Mouse (Mus musculus) megakaryocyte, embryonic 14.5 days (primary cell): Measurements from ENCODE around the gene Mthfd1l. TPM values are rescaled to one million over a fixed set of nuclear protein-coding genes. Genes with fewer than 3 reads are reported as not detected.
"Not testable (repeated sequence)": the region's sequence is repeated elsewhere in the genome, so short reads cannot be mapped to it uniquely, and the experiment has no call there.

ENCODE experiments used
- H3K27me3 ChIP-seq: replicated peaks from 2 replicates; pipeline ENCODE3; 2012; ENCODE audit warnings: inconsistent platforms
- H3K36me3 ChIP-seq: replicated peaks from 2 replicates; pipeline ENCODE3; 2012; ENCODE audit warnings: low read length, inconsistent platforms, mixed read lengths
- H3K4me1 ChIP-seq: 2 replicates; pipeline ENCODE4 v1.6.1; 2012; ENCODE audit warnings: inconsistent platforms
- H3K4me3 ChIP-seq: replicated peaks from 2 replicates; pipeline ENCODE3; 2012; ENCODE audit warnings: moderate library complexity, mild to moderate bottlenecking, inconsistent platforms
- H3K9me3 ChIP-seq: 2 replicates; pipeline ENCODE4 v1.6.1; 2012; ENCODE audit warnings: inconsistent platforms
- FLI1 ChIP-seq: IDR thresholded peaks from 2 replicates; pipeline ENCODE4 v1.6.1; 2012; ENCODE audit warnings: low read length, inconsistent platforms, mixed read lengths
- GATA1 ChIP-seq: IDR thresholded peaks from 3 replicates; pipeline ENCODE4 v1.6.1; 2012; ENCODE audit warnings: mixed read lengths, low read length, inconsistent platforms, borderline replicate concordance
- polyA plus RNA-seq: library from polyadenylated mRNA; stranded (reverse); fragments of >175 nt; gene quantifications from 2 replicates; pipeline ENCODE4 v1.2.3, GENCODE M21; 2012; ENCODE audit warnings: low replicate concordance; ENCODE audit not compliant: insufficient read depth

The Mthfd1l gene
- polyA plus RNA-seq, 1 experiment, result 11.9 TPM

DNA sequence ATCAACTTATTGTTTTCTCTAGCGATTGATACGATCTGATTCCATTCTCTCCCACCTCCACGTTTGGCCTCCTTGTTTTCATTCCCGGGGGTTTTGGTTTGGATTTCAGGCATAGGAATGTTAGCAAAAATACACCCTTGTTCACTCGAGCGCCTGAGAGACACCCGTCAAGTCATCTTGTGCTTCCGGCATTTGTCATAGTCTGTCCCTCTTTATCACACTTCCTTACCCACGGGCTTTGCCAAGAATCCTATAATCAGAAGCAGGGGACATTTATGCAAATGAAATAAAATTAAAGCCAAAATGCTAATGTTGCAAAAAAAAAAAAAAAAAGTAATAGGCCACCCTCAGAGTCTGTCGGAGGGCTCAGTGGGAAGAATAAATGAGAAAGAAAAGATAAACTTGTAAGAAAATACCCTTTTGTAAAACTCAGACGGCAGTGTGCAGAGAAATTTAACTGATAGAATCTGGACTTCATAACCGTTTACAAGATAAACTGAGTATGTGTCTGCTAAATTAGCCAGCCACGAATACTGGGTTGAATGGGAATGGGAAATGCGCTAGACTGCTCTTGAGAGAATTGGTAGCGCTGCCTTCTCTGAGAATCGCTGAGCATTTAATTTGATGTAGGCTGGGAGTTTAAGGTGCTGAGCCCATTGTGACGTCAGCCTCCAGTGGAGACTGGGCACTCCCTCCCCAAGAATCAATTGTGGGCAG is 139.9 kb downstream of the Mthfd1l start:
- no peak overlapping the region for H3K4me3 ChIP-seq
- H3K27me3 ChIP-seq, result no peaks in the 10 kb centered on the region
- peaks cover 76% of the 10 kb centered on the region for H3K36me3 ChIP-seq
- peaks cover 62% of the 10 kb centered on the region for H3K4me1 ChIP-seq
- TF ChIP-seq GATA1 (no peak), FLI1 (no peak)
- H3K9me3 ChIP-seq, result no peaks in the 10 kb centered on the region

GRCm38 (mm10) chr10:4113328-4113658 is 140.4 kb downstream of the Mthfd1l start:
- H3K9me3 ChIP-seq, result no peaks in the 10 kb centered on the region
- TF ChIP-seq FLI1, result no peak
- TF ChIP-seq GATA1, result no peak
- peaks cover 76% of the 10 kb centered on the region for H3K36me3 ChIP-seq
- H3K4me3 ChIP-seq, result no peak overlapping the region
- no peaks in the 10 kb centered on the region for H3K27me3 ChIP-seq
- peaks cover 57% of the 10 kb centered on the region for H3K4me1 ChIP-seq

GRCm38 (mm10) chr10:4116653-4117052 is 143.7 kb downstream of the Mthfd1l start:
- Histone ChIP-seq H3K9me3 (no peaks in the 10 kb centered on the region), H3K36me3 (peaks cover 85% of the 10 kb centered on the region), H3K4me1 (peaks cover 47% of the 10 kb centered on the region), H3K27me3 (no peaks in the 10 kb centered on the region), H3K4me3 (no peak overlapping the region)
- TF ChIP-seq FLI1 (no peak), GATA1 (no peak)

DNA sequence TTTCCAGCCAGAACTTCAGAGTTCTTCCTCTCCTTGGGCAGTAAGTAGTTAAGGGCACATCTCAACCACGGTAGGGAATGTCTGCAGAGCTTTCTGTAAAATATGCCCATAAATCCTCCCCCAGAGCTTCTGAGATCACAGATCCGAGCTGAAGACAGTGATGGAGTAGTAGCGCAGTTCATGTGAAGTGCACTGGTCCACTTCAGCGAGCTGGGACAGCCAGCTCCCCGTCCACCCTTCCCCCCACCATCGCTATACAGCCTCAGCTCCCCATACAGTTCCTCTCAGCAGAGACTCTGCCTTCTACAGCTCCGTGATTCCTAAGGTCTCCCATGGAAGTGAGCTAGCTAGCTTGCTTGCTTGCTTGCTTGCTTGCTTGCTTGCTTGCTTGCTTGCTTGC is 144.2 kb downstream of the Mthfd1l start:
- TF ChIP-seq FLI1, result no peak
- TF ChIP-seq GATA1, result no peak
- Histone ChIP-seq H3K4me1 (peaks cover 47% of the 10 kb centered on the region), H3K9me3 (no peaks in the 10 kb centered on the region), H3K4me3 (no peak overlapping the region), H3K27me3 (no peaks in the 10 kb centered on the region), H3K36me3 (peaks cover 85% of the 10 kb centered on the region)

DNA sequence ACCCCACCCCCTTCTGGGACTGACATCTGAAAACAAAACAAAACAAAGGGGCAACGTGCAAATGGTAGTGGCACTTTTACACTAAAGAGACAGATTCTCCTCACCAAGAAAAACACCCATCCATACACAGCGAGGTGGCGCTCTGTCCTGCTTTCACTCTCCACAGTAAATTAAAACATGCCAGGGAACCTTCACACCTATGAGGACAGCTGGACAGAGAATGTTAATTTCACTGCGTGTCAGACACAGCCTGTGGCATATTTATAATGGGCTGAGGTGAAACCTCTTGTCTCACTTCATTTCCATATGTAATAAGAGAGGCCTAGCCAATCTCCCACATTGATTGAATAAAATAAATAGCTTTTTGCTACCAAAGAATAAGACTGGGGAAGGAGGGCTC is 146.4 kb downstream of the Mthfd1l start:
- no peak for TF ChIP-seq GATA1
- TF ChIP-seq FLI1, result no peak
- peaks cover 34% of the 10 kb centered on the region for H3K4me1 ChIP-seq
- H3K4me3 ChIP-seq, result no peak overlapping the region
- no peaks in the 10 kb centered on the region for H3K27me3 ChIP-seq
- peaks cover 77% of the 10 kb centered on the region for H3K36me3 ChIP-seq
- H3K9me3 ChIP-seq, result no peaks in the 10 kb centered on the region

DNA sequence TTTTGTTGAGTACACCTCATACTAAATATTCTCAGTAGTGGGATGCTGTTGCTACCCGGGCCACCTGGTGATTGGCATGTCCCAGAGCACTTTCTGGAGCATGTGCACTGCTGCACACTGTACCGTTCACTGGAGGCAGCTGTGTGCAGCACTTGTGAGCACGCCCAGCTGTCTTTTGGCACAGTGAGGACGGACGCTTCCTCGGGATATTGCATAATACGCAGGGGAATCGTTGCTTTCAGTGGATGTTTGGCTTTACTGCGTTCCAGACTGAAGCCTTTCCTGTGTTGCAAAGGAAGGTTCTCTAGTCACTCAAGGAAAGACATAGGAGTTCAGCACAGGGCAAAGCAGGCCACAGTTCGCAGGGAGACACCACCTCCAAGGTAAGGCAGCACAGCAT is 147.8 kb downstream of the Mthfd1l start:
- TF ChIP-seq GATA1 (no peak), FLI1 (no peak)
- peaks cover 80% of the 10 kb centered on the region for H3K36me3 ChIP-seq
- H3K4me1 ChIP-seq, result peaks cover 26% of the 10 kb centered on the region
- H3K4me3 ChIP-seq, result peak overlapping the region; percentile 33
- no peaks in the 10 kb centered on the region for H3K27me3 ChIP-seq
- H3K9me3 ChIP-seq, result no peaks in the 10 kb centered on the region

DNA sequence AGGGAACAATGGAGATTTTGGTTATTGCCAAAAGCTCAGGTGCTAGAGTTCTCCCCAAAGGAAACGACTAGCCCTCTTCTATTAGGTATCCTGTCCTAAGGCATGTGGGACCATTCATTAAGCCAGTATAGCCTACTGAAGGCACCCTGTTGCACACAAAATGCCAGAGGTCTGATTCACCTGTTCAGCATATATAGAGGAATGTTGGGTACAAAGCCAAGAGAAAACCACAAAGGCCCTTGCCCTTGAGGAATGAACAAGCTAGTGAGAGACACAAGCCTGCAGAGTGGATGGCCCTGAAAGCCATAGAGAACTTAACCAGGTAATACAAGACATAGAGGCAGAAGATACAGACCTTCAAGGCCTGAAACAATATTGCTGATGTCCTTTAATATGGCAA is 148.3 kb downstream of the Mthfd1l start:
- Histone ChIP-seq H3K4me3 (no peak overlapping the region), H3K9me3 (no peaks in the 10 kb centered on the region), H3K27me3 (no peaks in the 10 kb centered on the region), H3K36me3 (peaks cover 78% of the 10 kb centered on the region), H3K4me1 (peaks cover 27% of the 10 kb centered on the region)
- no peak for TF ChIP-seq FLI1
- no peak for TF ChIP-seq GATA1

DNA sequence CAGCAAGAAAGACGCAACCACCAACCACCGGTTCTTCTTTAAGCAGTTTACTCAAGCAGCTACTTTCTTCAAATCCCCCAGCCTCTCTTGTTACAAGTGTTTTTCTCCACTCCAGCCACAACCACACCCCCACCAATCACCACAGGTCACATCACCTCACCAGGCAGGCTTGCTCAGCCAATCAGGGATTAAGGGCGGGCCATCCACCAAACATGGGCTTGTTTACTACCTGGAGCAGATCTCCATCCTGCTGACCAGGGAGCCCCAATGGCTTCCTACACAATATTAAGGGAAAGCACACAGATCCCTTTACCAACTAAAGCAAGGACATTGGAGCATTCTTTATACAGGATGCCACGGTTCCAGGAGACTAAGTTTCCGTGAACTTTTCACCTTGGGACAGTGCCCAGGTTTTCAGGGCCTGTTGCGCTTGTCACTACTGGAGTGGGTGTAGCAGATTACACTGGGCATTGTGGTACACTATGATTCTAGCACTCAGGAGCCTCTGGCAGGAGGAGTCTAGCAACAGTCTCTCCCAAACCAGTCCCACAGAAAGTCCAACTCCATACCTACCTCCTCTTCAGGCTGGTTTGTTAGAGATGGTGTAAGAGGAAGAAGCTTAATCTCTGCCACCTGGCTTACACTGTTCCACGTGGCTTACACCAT is 150.5 kb downstream of the Mthfd1l start:
- H3K9me3 ChIP-seq, H3K4me3 ChIP-seq, H3K27me3 ChIP-seq: not testable (repeated sequence)
- Histone ChIP-seq H3K36me3 (peaks cover 82% of the 10 kb centered on the region), H3K4me1 (peaks cover 40% of the 10 kb centered on the region)

- H3K4me1 ChIP-seq, result peaks cover 47% of the 10 kb centered on the region
- H3K36me3 ChIP-seq, result peaks cover 81% of the 10 kb centered on the region
- no peaks in the 10 kb centered on the region for H3K27me3 ChIP-seq
- no peaks in the 10 kb centered on the region for H3K9me3 ChIP-seq
- H3K4me3 ChIP-seq, result no peak overlapping the region
- TF ChIP-seq FLI1 (no peak), GATA1 (no peak)
Measured at GRCm38 (mm10) chr10:4124148-4124547, 151.2 kb downstream of the Mthfd1l start.

DNA sequence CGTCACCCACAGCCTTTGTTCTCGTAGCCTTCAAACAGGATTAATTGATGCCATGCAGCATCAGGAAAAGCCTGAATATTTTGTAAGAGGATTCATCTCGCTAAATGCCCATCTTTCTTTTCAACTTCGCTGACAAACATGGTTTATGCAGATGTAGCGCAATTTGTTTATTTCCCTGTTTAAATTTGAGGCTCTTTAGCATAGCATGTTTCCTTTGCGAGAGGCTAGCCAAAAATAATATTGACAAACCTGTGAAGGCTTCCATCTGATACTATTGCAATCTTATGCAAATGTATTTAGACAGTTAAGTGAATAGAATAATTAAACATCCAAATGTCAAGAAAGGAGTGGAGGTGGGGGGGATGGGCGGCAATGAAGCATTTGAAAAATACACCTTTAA is 152.3 kb downstream of the Mthfd1l start:
- TF ChIP-seq GATA1, result no peak
- no peak for TF ChIP-seq FLI1
- H3K4me1 ChIP-seq, result peaks cover 57% of the 10 kb centered on the region

More for the DNA sequence above, 152.3 kb downstream of the Mthfd1l start:
- Histone ChIP-seq H3K9me3 (no peaks in the 10 kb centered on the region), H3K27me3 (no peaks in the 10 kb centered on the region), H3K4me3 (no peak overlapping the region), H3K36me3 (peaks cover 80% of the 10 kb centered on the region)
